Mouse (Mus musculus) B cell, adult (primary cell): ENCODE data around the gene Prss32. TPM values are rescaled to one million over a fixed set of nuclear protein-coding genes. Genes with fewer than 3 reads are reported as not detected.

Source experiments
- total RNA-seq: library from RNA; stranded (reverse); gene quantifications from 4 replicates; pipeline ENCODE4 v1.2.4, GENCODE M21; 2023; ENCODE audit not compliant: inconsistent age

Gene Prss32
- not detected in 4 replicates for total RNA-seq

DNA sequence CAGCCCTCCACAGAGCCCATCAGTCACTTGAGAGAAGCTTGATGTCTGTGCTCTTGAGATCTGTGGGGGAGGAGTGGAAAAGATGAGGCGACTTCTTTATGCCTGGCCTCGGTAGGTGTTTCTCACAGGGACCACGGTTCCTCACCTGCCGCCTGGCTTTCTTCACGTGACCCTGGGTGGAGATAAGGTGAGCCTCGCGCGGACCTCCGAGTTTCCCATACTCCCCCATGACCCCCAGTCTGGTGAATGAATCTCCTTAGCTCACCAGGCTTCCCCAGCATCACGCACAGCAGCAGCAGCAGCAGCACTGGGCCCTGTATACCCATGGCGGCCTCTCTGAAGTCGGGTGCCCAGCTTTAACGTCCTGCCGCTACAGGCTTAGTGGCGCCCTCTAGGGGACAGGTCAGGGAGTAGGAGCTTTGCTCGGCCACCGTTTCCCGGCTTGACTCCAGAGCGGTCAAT is at the start of gene Prss32, which contains the start of gene Prss41:
Gene Prss32 (plus strand): TSS at position 44 of the 462 bp plus-strand sequence.
Gene Prss41 (minus strand): TSS at position 361 of the 462 bp plus-strand sequence.

GRCm38 (mm10) chr17:23829064-23829619 is 14.5 kb upstream of the Prss32 start, which contains the start of gene Elob:
Gene Elob (minus strand): TSS chr17:23829136.

GRCm38 (mm10) chr17:23836006-23836575 is 7.6 kb upstream of the Prss32 start, which contains the start of gene Prss33:
Gene Prss33 (minus strand): TSS chr17:23836056.

DNA sequence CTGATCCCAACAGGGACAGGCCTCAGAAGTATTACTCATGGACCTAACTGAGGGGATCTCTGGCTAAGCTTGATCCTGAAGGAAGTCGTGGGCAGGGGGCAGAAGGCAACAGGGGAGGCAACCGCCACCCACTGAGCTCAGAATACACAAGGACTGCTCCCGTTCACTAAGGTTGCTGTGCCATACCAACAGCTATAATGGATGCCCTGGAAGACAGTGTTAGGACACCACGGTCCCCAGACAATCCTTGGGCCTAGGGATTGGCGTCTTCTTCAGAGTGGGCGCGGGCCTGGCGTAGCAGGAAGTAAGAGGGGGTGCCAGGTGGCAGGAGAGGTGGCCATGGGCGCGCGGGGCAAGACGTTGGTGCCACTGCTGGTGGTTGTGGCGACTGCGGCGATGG is 24.1 kb downstream of the Prss32 start, which contains the start of gene Prss21:
Gene Prss21 (plus strand): TSS at position 301 of the 400 bp plus-strand sequence.

DNA sequence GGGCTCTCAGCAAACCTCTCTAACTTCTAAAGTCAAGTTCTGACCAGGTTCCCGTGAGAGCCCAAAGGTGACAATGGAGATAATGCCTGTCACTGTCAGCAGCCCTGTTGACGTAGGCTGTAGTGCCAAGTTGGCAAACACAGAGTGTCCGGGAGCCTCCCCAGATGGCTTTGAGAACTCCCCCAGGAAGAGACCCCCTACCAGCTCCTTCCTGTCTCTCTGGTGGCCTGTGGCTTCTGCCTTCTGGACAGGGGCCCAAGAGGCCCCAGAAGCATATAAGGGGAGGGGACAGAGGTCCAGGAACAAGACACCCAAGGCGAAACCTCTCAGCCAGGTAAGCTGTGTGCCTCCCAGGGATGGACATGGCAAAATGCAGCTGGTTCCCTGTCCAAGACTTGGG is 36.9 kb downstream of the Prss32 start, which contains the start of the genes Dcpp1 and Dcpp2:
Gene Dcpp1 (plus strand): TSS at position 301 of the 400 bp plus-strand sequence.
Gene Dcpp2 (plus strand): TSS at position 305 of the 400 bp plus-strand sequence.

Other genes starting within 250 kb of the Prss32 start
- gene Zfp13, start 244.4 kb upstream of the Prss32 start, total RNA-seq = 0.24 TPM in 1 of 4 replicates, not detected in the others
- gene Zscan10, start 243.0 kb upstream of the Prss32 start, total RNA-seq = not detected in 4 replicates
- gene Mmp25, start 198.6 kb upstream of the Prss32 start, total RNA-seq = not detected in 4 replicates
- not detected in 4 replicates for gene Bicdl2, start 183.3 kb upstream of the Prss32 start, total RNA-seq
- 36.1 to 48.9 TPM (median 40.8 TPM) in 4 replicates for gene Hcfc1r1, start 170.3 kb upstream of the Prss32 start, total RNA-seq
- gene Thoc6, start 170.0 kb upstream of the Prss32 start, total RNA-seq = 23.9 to 33.5 TPM (median 27.0 TPM) in 4 replicates
- 8.7 to 13.8 TPM (median 11.7 TPM) in 4 replicates for gene Tnfrsf12a, start 166.4 kb upstream of the Prss32 start, total RNA-seq
- gene Cldn6, start 164.6 kb upstream of the Prss32 start, total RNA-seq = not detected in 4 replicates
- not detected in 4 replicates for gene Cldn9, start 159.8 kb upstream of the Prss32 start, total RNA-seq
- gene 1520401A03Rik, start 121.1 kb upstream of the Prss32 start, total RNA-seq = not detected in 4 replicates
- gene Pkmyt1, start 117.5 kb upstream of the Prss32 start, total RNA-seq = 32.8 to 35.4 TPM (median 33.4 TPM) in 4 replicates
- 0.27 to 0.67 TPM (median 0.48 TPM) in 4 replicates for gene Paqr4, start 103.0 kb upstream of the Prss32 start, total RNA-seq
- not detected in 4 replicates for gene Kremen2, start 98.0 kb upstream of the Prss32 start, total RNA-seq
- gene Flywch1, start 72.3 kb upstream of the Prss32 start, total RNA-seq = 24.2 to 32.5 TPM (median 29.5 TPM) in 4 replicates
- 0.81 TPM in 1 of 4 replicates, not detected in the others for gene Flywch2, start 57.8 kb upstream of the Prss32 start, total RNA-seq
- 1,187 to 1,326 TPM (median 1,293 TPM) in 4 replicates for gene Srrm2, start 53.3 kb upstream of the Prss32 start, total RNA-seq
- gene Elob, start 14.7 kb upstream of the Prss32 start, total RNA-seq = 159 to 201 TPM (median 175 TPM) in 4 replicates
- not detected in 4 replicates for gene Prss33, start 7.8 kb upstream of the Prss32 start, total RNA-seq
- gene Prss41, start 317 bp downstream of the Prss32 start, total RNA-seq = 0.69 TPM in 1 of 4 replicates, not detected in the others
- not detected in 4 replicates for gene Prss21, start 24.2 kb downstream of the Prss32 start, total RNA-seq
- gene Dcpp1, start 37.0 kb downstream of the Prss32 start, total RNA-seq = not detected in 4 replicates
- gene Dcpp2, start 37.0 kb downstream of the Prss32 start, total RNA-seq = not detected in 4 replicates
- gene Dcpp3, start 73.6 kb downstream of the Prss32 start, total RNA-seq = not detected in 4 replicates
- not detected in 4 replicates for gene Sbp, start 97.8 kb downstream of the Prss32 start, total RNA-seq
- not detected in 4 replicates for gene Sbpl, start 111.4 kb downstream of the Prss32 start, total RNA-seq
- not detected in 4 replicates for gene Prss30, start 136.7 kb downstream of the Prss32 start, total RNA-seq
- gene Prss22, start 154.2 kb downstream of the Prss32 start, total RNA-seq = not detected in 4 replicates
- not detected in 4 replicates for gene Prss27, start 194.3 kb downstream of the Prss32 start, total RNA-seq
- gene Kctd5, start 229.6 kb downstream of the Prss32 start, total RNA-seq = 28.2 to 33.1 TPM (median 30.9 TPM) in 4 replicates